Mouse (Mus musculus) T-helper 2 cell (primary cell): ENCODE measurements at regions not wholly inside any gene's neighbourhood (a gene's known extent, or its start where the extent isn't known, plus 50 kb on each side); places are given as distances from the start of the nearest gene placed in this dataset.

Source experiments
- in situ Hi-C: fragments of 300-600 bp; cut with MboI, MseI; formaldehyde crosslinking; loops from one replicate; pipeline ENCODE4 v1.15.1; 2025; ENCODE audit warnings: high pct_unique_total_duplicates

DNA sequence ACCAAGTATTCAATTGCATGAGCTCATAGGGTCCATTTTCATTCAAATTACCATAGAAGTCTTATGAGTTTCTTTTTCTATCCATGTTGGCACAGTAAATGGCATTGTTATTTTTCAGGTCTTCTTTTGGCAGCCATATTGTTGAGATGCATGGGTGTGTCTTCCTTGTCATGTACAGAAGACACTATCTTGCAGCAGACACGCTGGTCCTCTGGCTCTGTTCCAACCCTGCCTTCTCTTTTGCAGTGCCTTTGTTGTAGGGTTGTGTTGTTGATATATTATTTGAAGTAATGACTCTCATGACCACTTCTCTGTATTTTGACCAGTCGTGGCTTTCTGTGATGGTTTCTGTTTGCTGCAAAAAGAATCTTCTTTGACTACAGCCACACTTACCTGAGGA lies 274.4 kb upstream of the Camk1g start:
- in situ Hi-C loops = no loop called here

DNA sequence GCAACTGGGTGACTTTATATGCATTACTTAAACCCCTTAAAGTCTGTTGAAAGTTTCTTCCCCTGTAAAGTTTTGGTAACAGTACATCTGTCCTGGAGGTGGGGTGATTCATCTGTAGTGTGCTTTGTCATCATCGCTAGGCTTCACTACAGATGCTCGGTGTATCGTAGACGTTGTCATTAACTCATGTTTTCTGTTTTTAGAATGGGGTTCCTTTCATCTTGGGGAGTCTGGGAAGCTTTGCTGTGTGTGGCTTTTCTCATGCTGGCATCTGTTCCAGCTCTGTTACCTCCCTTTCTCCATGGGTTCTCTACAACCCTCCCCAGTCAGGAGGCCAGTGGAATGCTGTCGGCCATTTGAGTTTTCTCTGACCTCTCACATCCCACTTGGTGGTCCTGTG lies 266.4 kb upstream of the Camk1g start:
- in situ Hi-C loops = no loop called here

DNA sequence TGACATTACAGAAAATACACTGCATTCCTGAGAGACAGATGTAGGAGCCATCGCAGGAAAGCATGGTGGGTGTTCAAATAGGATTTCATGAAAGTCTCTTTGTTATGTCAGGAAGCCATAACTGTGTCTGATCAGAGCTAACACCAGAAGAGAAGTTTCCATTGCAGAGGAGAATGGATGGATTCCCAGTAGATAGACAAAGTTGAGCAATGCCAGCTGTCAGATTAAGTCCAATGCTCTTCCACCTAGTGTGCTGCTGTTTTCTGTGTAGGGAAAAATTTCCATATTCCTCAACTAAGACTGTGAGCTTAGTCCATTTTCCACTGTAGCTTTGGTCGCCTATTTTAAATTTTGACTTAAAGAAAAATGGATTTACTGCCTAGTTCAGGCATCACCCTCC lies 262.0 kb upstream of the Camk1g start:
- in situ Hi-C loops = no loop called here

GRCm38 (mm10) chr1:193629887-193630286 lies 259.8 kb upstream of the Camk1g start:
- in situ Hi-C loops = no loop called here

DNA sequence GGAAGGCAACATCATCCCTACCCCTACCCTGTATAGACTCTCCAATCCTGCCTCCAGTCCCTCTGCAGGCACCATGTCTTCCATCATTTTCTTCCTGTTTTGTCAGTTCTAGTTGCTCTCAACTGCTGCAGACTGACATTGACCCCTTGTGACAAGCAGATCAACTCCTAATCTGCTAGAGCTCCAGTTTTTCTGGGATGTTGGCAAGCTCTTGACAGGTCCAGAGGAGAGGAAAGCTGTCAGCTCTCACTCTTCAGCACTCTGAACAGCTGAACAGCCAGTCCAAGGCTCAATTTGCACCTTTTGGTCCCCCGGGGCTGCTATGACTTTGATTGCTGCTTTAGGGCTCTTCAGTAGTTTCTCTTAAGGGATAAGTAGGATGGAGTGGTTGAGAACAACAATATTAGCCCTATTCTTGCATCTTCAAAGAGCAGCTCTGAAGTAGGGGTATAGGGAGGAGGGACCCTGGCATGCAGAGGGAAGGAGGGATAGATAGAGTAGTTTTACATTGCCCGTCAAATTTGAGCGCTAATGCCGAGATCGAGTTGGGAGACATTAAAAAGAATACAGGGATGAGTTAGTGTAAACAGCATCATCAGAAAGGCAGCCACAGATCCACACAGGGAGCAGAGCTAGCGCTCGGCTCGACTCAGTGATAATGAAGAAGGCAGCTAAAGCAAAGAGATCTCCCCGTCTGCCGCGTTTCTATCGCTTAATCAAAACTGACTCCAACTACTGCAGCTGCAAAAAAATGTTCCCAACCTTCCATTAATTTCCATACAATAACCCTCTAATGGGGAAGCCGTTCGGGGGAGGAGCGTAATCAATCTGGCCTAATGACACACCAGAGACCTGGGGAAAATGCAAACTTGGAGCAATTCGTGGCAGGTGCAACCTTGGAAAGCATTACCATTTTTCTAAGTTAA lies 257.1 kb upstream of the Camk1g start:
- in situ Hi-C loops = no loop called here

DNA sequence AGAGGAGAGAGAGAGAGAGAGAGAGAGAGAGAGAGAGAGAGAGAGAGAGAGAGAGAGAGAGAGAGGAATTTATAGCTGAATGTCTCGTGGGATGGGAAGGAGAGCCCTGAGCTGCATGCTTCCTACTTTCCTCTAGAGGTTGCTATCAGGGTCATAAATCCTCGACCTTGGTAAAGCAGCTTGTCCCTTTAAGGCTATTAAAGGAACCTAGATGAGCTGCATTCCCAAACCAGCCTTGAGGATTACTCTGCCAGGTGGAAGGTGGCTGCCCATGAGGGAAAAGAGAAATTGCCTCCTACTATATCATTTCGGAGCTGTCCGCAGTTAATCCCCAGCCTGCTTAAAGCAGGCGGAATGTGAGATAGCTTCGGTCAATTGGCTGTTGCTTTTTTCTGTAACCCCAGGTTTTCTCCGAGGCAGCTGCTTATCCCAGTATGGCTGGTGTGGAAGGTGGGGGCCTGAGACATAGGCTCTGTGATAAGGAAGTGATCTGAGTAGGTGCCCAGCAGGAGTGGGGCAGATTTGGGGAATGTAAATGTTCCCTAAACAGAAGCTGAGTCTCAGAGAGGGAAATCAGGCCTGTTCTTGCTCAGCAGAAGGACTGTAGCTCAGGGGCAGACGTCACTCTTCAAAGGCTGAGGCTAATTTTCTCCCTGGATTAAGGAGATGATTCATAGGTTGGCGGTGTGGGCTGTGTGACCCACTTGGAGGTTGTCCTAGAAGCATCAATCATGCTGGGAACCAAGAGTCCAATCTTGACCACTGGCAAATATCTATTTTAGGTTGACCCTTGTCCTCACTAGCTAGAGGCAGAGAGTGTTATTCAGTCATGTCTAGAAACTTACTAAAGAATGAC lies 255.2 kb upstream of the Camk1g start:
- in situ Hi-C loops = no loop called here

- in situ Hi-C loops = no loop called here
Observed at GRCm38 (mm10) chr1:193623571-193623970, 253.5 kb upstream of the Camk1g start.

GRCm38 (mm10) chr1:193618250-193618649 lies 248.2 kb upstream of the Camk1g start:
- in situ Hi-C loops = no loop called here

DNA sequence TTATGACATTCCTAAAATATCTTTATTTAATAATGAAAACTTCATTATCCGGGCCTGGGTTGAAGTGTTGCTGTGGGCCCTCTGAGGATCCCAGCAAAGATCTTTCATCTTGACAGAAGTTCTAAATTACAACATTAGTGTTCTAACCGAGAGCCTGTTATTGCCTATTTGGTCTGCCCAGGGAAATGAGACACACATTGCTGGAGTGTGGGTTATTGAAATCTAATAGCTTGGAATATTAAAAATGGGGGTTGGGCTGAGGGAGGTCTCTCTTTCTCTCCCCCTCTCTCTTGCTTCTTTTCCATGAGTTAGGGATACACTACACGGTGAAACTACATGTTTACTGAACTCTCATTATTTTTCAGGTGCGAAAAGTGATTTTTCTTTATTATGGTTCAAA lies 240.4 kb upstream of the Camk1g start:
- in situ Hi-C loops = no loop called here

- in situ Hi-C loops = no loop called here
Observed at GRCm38 (mm10) chr1:193599895-193600294, 229.8 kb upstream of the Camk1g start.

DNA sequence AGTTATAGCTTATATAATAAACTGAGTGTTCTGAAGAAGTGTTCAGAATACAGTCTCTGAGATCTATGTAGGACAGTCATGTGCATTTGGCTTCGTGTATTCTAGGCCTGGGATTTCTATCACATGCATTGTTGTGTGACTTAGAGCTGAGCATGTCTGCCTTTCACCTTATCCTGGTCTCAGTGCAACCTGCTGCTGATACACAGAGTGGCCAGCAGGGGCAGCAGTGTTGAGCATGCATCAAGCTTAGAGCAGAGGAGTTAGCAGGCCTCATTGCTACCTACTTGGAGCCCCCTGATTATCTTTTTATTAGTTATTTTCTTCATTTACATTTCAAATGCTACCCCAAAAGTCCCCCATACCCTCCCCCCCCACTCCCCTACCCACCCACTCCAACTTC lies 229.1 kb upstream of the Camk1g start:
- in situ Hi-C loops = no loop called here

DNA sequence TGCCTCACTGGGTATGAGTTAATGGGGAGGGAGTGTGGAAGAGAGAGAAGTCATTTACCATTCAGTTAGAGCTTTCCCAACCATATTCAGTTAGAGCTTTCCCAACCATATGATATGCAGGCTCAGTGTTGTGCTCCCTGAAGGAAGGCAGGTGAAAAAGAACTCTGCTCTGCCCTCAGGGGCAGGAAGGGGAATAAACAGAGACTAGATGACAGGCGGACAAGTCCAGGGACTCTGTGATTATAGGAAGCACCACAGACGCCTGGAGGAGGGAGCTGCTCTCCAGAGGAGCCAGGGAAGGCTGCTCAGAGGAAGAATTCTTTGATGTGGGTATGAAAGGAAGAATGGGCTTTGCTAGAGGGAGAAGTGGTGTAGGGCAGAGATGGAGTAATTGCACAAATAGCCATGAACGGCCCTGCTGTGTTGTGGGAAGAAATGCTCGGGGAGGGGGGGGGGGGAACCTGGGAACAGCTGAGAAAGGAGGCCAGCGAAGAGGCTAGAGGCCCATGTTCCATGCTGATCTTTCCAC lies 220.3 kb upstream of the Camk1g start:
- in situ Hi-C loops = loop anchor here (5.0 kb wide), 1 partner anchor 143 kb away; no protein-coding TSS in a partner anchor

GRCm38 (mm10) chr1:193588477-193589464 lies 218.7 kb upstream of the Camk1g start:
- in situ Hi-C loops = no loop called here

DNA sequence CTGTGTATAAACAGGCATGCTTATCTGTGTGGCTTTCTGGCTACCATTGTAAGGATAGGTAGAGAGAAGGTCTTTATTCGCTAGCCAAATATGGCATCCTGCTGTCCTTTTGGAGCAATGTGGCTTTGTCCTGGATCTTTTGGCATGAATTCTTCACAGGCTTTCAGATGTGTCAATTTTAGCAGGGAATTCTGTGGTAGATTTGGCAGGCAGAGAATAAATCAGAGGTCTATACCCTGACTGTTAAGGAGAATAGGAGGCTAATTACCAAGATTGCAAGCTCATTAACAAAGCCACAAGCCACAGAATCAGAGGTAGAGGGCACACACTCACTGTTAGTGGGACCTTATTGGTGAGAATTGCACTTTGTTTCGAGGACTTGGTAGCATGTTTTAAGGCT lies 217.2 kb upstream of the Camk1g start:
- in situ Hi-C loops = no loop called here

DNA sequence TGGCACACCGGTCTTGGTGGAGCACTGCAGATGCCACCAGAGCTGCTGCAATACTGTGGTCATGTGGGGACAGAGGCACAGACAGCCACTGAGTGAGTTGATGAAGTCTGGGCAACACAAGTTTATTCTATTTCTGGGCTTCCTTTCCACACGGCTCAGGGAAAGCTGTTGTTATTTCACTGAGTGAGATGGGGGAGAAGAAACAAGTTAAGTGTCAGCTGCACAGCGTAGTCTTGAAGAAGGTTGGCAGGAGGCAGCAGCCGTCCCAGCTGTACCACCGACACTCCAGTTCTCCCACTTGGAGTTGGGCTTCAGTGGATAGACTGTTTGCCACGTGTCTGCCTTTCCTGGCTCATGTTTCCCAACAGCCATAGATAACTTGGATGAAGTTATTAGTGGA lies 216.8 kb upstream of the Camk1g start:
- in situ Hi-C loops = no loop called here

GRCm38 (mm10) chr1:193583791-193584190 lies 213.7 kb upstream of the Camk1g start:
- in situ Hi-C loops = no loop called here

DNA sequence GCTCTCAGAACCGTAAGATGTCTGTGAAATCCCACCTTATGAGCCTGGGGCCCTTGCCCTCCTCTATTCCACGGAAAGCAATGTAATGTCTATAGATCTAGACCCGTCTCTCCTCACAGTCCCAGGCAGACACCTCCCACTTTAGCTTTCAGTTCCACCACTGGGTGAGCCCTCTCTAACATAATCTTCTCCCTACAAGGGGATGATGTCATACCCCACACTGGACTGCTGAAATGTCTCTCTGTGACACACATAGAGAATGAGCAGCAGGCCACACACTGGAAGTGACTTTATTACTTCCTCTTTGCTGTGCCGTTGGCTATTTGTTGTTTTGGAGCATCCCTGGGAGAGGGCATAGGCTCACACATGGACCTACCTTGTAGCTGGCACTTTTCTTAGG lies 210.3 kb upstream of the Camk1g start:
- in situ Hi-C loops = no loop called here

- in situ Hi-C loops = no loop called here
Observed at GRCm38 (mm10) chr1:193579671-193580070, 209.6 kb upstream of the Camk1g start.

DNA sequence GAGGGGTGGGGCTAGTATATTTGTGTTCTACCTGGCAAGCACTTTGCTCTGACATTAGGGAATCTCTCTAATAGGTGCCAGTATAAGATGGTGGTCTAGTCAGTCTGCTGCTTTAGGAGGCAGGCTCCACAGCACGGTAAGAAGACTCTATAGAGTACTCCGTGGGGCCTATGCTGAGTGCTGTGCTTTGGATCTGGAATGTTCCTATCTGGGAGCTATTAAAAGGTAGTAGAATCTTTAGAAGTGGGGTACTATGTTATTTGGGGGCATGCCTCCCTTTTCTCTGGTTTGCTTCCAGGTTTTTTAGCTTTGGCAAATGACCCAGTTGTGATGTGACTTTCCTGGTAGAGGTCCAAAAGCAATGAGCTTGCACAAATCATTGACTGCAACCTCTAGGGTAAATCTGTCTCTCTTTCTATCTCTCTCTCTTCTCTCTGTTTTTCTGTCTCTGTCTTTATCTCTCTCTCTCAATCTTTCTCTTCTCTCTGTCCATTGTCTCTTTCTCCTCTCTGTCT lies 208.6 kb upstream of the Camk1g start:
- in situ Hi-C loops = no loop called here

- in situ Hi-C loops = no loop called here
Observed at GRCm38 (mm10) chr1:193577821-193578220, 207.7 kb upstream of the Camk1g start.
